Mouse (Mus musculus): ENCODE results near the gene Map1b.
A peak's percentile ranks its signal among the peaks of the same experiment; 100 is the strongest.

Gene Map1b

GRCm38 (mm10) chr13:99410611-99411515 lies 105.5 kb downstream of the Map1b start:
- no peak for DNase-seq (ENCODE audit: low read depth, low spot score)

DNA sequence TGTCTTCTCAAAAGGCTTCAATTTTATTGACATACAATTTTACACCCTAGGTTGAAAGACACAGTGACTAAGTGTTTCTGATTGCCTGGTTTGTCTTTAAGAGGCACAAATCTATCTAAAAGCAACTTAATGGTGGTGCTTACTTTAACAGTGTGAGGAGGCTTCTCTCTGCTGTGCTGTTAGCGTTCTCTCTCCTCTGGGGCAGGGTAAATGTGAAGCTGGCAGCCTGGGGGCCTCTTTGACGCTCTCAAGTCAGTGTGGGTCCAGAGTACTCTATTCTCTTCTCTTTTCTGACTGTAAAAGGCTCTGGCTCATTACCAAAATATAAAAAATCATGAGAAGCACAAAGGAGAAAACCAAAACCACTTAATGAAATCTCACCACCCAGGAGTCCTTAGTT lies 107.1 kb downstream of the Map1b start:
- no peak for DNase-seq (ENCODE audit: low read depth, low spot score)

GRCm38 (mm10) chr13:99399373-99399772 lies 117.0 kb downstream of the Map1b start:
- no peak for DNase-seq (ENCODE audit: low read depth, low spot score)

GRCm38 (mm10) chr13:99398149-99398701 lies 118.1 kb downstream of the Map1b start:
- DNase-seq (ENCODE audit: low read depth, low spot score), result no peak

GRCm38 (mm10) chr13:99397228-99397627 lies 119.1 kb downstream of the Map1b start:
- no peak for DNase-seq (ENCODE audit: low read depth, low spot score)

DNA sequence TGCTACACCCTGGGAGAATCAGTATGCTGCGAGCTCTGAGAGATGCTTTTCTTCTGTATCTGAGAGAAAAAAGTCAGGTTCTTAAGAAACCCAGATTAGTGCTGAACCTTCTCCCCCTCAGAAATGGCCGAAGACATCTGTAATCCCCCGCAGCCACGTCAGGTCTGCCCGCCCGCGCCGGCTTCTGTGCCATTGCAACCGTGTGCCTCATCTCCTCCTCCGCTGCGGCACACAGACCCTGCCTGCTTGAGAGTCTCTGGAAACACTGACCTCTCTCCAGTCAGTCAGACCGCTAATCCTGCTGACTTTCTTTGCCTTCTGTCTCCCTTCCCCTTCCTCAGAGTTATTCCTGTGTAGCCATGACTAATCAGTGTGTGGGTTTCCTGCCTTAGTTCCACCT lies 120.8 kb downstream of the Map1b start:
- DNase-seq (ENCODE audit: low read depth, low spot score), result no peak

DNA sequence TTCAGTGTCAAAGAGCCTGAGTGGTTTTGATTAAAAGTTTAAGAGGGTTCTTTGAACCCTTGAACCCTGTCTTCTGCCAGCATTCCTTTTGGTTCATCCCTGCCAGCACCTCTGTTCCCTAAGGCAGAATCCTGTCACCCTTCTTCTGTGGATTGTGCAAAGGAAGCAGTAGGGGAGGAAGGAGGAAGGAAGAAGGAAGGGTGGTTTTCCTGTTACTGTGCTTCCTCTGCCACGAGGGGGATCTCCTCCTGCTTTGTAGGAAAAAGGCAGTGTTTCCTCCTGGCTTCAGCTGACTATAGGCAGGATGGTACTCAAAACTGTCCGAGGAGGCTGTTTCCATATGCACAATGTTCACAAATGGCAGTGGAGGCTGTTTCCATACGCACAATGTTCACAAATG lies 121.6 kb downstream of the Map1b start:
- no peak for DNase-seq (ENCODE audit: low read depth, low spot score)

DNA sequence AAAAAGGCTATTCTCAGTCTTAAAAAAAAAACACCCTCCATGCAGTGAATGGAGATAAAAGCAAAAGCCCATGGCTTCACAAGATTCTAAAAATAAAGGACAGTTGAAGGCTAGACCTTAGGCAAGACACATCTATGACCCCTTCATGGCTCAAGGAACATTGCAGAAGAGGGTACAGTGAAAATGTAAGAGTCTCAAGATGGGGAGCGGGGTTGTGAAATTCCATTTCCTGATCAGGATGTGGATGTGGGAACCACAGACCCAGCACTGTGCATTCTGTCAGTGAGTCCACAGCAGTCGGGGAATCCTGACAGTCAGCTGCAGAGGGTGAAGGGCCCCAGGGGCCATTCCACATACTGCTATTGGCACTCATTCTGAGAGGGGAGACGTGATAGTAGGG lies 123.2 kb downstream of the Map1b start:
- DNase-seq (ENCODE audit: low read depth, low spot score), result no peak

DNA sequence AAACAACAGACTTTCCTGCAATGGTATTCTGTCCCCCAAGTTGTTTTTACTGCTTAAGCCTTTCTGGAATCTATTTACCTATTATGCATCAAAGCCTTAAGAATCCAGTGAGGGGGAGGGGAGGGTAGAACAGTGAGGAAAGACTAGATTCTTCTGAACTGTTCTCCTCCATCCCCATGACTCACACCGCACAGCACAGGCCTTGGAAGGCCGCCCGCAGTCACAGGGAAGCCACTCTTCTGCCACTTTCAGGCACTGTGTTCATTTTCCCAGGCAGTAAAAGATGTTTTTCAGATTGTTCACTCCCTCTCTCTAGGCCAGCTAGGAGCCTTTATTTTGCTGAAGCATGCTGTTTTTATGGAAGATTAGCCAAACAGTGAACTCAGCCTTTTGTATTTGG lies 124.9 kb downstream of the Map1b start:
- DNase-seq (ENCODE audit: low read depth, low spot score), result no peak

DNA sequence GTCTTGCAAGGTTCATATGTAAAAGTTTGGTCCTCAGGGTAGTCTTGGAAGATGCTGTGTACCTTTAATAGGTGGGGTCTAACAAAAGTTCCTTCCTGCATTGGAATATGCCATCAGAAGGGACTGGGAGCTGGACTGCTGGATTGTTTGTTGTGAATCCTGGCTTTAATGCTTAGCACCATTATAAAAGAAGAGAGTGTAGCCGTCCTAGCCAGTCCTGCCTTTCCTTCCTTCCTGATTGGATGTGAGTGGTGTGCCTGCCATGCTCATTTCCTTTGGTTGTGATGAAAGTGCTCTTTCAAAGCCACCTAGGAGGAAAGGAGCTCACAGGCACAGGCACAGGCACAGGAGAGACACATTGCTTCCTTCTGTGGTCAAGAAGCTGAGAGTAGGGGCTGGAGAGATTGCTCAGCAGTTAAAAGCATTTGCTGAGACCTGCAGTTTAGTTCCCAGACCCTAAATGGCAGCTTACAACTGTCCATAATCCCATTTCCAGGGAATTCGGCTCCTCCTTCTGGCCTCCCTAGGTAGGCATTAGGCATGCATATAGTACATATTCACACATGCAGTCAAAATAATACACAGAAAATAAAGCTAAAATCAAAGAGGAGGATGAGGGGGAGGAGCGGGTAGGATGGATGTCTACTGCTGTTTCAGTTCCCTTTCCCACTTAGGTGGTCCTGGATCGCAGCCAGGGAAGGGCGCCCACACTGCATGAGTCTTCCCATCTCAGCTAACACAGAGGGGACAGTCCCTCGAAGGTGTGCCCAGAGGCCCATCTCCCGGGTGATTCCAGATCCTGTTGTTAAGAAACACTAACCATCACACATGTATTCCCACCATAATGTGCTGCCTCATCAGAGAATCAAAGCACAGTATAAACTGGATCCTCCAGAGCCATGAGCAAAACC lies 128.2 kb downstream of the Map1b start:
- no peak for DNase-seq (ENCODE audit: low read depth, low spot score)

- DNase-seq (ENCODE audit: low read depth, low spot score), result no peak
Measured at GRCm38 (mm10) chr13:99386341-99386740, 130.0 kb downstream of the Map1b start.

DNA sequence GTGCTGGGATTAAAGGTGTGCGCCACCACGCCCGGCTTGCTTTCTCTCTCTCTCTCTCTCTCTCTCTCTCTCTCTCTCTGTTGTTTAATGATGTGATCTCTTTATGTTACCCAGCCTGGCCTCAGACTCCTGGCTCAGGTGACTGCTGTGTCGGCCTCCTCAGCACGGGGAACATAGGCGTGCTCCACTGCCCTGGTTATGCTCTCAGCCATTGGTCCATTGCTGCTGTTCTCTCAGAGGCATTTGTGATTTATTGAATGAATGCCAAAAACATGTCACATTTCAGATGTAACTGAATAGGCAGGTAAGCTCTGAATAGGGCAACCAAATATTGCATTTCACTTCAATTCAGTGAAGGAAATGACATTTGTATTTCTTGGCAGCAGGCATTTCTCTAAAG lies 130.4 kb downstream of the Map1b start:
- DNase-seq (ENCODE audit: low read depth, low spot score), result no peak

GRCm38 (mm10) chr13:99384555-99385203 lies 131.7 kb downstream of the Map1b start:
- DNase-seq (ENCODE audit: low read depth, low spot score), result peak; percentile 29

- no peak for DNase-seq (ENCODE audit: low read depth, low spot score)
Measured at GRCm38 (mm10) chr13:99382373-99382772, 134.0 kb downstream of the Map1b start.

DNA sequence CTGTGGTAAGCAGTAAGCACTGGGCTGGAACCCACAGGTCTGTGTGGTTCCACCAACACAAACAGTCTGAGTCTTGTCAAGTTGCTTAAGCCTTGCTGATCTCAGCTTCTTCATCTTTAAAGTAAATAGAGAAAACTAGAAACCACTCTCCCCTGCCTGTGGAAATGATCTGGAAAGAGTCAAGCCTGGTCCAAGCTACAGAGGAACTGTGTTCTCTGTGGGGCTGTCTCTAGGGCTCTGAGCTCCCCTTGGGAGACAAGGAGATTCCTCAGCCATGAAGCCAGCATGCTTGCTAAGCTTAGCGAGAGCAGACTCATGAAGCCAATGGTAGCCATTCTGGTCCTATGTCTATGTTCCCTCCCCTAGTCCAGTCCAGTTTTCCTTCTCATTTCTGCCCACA lies 138.1 kb downstream of the Map1b start:
- no peak for DNase-seq (ENCODE audit: low read depth, low spot score)

DNA sequence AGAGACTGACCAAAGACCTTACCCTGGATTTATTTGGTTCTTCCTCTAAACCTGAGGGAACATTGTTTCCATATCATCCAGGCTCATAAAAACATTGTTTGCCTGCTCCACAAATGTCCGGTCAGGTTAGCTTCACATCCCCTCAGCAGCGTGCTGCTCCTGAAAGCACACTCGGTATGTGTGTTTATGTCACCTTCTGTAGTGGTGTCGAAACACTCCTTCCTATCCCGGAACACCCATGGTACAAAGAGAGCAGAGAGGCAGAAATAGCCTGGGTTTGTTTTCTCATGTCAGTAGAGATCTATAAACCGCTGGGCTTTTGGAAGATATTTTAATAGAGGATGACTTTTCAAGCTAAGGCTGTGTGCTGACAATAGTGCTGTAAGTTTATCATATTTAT lies 139.3 kb downstream of the Map1b start:
- DNase-seq (ENCODE audit: low read depth, low spot score), result no peak

DNA sequence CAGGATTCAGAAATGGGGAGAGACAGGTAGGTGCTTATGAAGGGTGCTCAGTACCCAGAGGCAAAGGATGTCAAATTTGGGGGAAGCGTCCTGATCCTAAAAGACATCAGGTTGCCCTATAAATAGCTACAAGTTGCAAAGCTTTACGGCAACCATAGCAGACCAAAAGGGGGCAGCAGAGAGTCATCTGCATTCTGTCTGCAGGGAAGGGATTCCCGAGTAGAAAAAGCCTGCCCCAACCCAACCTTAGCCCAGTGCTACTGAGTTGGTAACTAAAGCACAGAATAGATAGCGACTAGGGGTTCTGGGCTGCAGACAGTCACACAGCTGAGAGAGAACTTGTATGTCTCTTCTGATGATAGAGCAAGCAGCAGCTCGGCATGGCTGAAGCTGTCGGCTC lies 140.8 kb downstream of the Map1b start:
- DNase-seq (ENCODE audit: low read depth, low spot score), result peak; percentile 71

GRCm38 (mm10) chr13:99374191-99374590 lies 142.1 kb downstream of the Map1b start:
- DNase-seq (ENCODE audit: low read depth, low spot score), result no peak

- DNase-seq (ENCODE audit: low read depth, low spot score), result no peak
Measured at GRCm38 (mm10) chr13:99373684-99374083, 142.7 kb downstream of the Map1b start.

All from CD4-positive, CD25-positive, alpha-beta regulatory T cell, adult 2 months (primary cell).